Mouse (Mus musculus) adrenal gland, postnatal 0 days (tissue): Measurements from ENCODE around the gene Dnah17. TPM values are rescaled to one million over a fixed set of nuclear protein-coding genes. Genes with fewer than 3 reads are reported as not detected.

Experiments used
- microRNA-seq: library from miRNA; unstranded; fragments of <30 nt; microRNA quantifications from one replicate; pipeline ENCODE4, GENCODE M21; 2016; ENCODE audit warnings: borderline replicate concordance; ENCODE audit not compliant: insufficient number of aligned reads
- polyA plus RNA-seq: library from polyadenylated mRNA; unstranded; fragments of >200 nt; fragmentation: Nextera tagmentation; extraction: Ambion mirVana; gene quantifications from 2 replicates; pipeline ENCODE4 v1.2.1, GENCODE M21; 2015

Gene Dnah17
- polyA plus RNA-seq = 0.03 and 0.06 TPM in 2 replicates

DNA sequence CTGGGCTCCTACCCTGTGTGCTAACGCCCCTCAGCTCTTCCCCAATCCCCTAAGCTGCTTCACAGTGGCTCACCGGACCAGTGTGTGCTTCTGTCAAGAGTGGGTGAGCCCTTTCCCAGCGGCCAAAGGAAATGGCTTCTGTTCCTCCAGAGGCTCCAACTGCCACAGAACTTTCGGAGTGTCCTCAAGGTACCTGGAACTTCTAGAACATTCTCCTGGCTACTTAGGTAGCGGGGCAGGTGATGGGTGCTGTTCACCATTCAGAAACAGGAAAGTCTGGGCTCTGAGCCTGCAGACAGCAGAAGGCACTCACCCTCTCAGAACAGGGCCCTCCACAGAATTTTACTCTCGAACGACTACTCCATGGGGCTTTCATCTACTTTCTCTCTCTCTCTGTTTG, at the start of gene Dnah17:
Gene Dnah17, minus strand, starts transcription at position 101 of the 400 bp plus-strand sequence.

DNA sequence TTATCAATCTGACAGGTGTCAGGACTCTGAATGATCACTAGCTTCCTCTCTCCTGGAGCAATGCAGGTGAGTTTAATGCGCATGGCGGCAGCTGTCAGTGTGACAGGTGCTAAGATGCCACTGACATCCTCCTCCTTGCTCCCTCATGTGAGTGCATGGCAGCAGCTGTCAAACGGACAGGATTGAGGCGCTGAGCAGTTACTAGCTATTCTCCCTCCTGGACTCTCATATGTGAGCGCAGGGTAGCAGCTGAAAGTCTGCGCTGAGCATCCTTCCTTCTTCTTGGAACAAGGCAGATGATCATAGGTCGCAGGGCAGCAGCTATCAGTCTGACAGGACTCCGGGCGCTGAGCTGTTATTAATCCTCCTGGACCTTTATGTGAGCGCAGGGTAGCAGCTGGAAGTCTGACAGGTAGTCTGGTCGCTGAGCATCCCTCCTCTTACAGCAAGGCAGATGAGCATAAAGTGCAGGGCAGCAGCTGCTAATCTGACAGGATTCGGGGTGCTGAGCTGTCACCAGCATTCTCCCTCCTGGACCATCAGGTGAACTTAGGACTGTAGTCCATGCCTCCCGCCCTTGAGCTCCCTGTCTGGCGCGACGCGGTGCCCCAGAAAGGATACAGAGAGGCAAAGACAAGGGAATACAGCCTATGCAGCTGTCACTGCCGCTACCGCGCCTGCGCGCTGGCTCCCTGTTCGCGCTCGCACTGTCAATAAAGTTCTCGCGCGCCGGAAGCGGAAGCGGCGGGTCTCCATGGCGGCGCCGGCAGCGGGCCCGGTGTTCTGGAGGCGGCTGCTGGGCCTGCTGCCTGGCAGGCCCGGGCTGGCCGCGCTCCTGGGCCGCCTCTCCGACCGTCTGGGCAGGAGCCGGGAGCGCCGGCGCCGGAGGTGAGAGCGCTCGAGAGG, 144.1 kb downstream of the Dnah17 start, which contains the start of gene Pgs1:
Gene Pgs1, plus strand, starts transcription at position 167 of the 906 bp plus-strand sequence.

Small RNA genes lying within 50 kb of the gene (microRNA-seq; reads per million reads assigned to microRNA genes)
- 1.1 reads per million for gene Mir6933

Other genes starting within 250 kb of the Dnah17 start
- gene Socs3, start 160.6 kb downstream of the Dnah17 start, polyA plus RNA-seq = 11.2 and 13.8 TPM in 2 replicates
- 29.1 and 35.0 TPM in 2 replicates for gene Pgs1, start 144.3 kb downstream of the Dnah17 start, polyA plus RNA-seq
- gene Cyth1, start 118.0 kb upstream of the Dnah17 start, polyA plus RNA-seq = 11.5 and 12.1 TPM in 2 replicates
- gene Usp36, start 159.6 kb upstream of the Dnah17 start, polyA plus RNA-seq = 7.0 and 9.0 TPM in 2 replicates
- 0.16 and 0.43 TPM in 2 replicates for gene Cep295nl, start 211.9 kb upstream of the Dnah17 start, polyA plus RNA-seq
- gene Timp2, start 225.1 kb upstream of the Dnah17 start, polyA plus RNA-seq = 93.1 and 152 TPM in 2 replicates